Mouse (Mus musculus) yolk sac, embryonic 10.5 days (tissue): ENCODE results near the gene Scaf1.
A peak's percentile ranks its signal among the peaks of the same experiment; 100 is the strongest.
"Not testable (repeated sequence)": the region's sequence is repeated elsewhere in the genome, so short reads cannot be mapped to it uniquely, and the experiment has no call there.

ENCODE experiments used
- DNase-seq: peaks from one replicate; pipeline ENCODE4 v3.0.0-alpha.2; 2017; ENCODE audit warnings: low spot score

The Scaf1 gene

DNA sequence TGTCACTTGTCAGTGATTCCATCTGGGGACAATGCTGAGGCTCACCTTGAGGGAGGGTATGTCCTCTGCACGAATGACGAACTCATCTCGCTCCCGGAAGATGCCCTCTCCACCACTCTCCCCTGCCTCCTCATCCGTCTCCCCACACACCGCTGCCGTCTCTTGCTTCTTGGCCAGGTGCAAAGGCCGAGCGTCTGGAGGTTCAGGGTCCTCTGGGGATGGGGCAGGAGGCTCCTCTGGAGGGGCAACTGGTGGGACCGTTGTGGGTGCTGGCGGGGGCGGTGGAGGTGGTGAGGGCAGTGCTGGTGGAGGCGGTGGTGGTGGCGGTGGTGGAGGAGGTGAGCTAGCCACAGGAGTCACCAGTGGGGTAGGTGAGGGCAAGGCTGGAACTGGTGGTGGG, 27.1 kb upstream of the Scaf1 start:
- no peak for DNase-seq

- DNase-seq = no peak
Observed at GRCm38 (mm10) chr7:45040851-45041250, 24.7 kb upstream of the Scaf1 start.

DNA sequence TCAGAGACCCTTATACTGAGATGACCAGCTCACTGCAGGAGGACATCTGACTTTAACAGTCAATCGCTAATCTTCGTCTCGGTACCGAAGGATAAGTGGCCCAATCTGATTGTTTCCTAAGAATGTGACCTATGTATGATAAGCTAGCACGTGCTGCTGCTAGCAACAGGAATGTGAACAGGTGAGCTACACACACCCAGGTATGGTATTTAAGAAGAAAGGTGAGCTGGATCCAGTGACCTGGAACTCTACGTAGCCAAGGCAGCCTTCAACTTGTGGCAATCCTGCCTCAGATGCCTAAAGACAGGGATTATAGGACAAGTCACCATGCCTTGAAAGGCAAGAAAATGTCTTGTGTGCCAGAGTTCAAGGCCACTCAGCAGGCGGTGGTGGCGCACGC, 22.2 kb upstream of the Scaf1 start:
- DNase-seq = no peak

GRCm38 (mm10) chr7:45037720-45038361, 21.7 kb upstream of the Scaf1 start:
- no peak for DNase-seq

GRCm38 (mm10) chr7:45036702-45037101, 20.5 kb upstream of the Scaf1 start:
- DNase-seq = no peak

DNA sequence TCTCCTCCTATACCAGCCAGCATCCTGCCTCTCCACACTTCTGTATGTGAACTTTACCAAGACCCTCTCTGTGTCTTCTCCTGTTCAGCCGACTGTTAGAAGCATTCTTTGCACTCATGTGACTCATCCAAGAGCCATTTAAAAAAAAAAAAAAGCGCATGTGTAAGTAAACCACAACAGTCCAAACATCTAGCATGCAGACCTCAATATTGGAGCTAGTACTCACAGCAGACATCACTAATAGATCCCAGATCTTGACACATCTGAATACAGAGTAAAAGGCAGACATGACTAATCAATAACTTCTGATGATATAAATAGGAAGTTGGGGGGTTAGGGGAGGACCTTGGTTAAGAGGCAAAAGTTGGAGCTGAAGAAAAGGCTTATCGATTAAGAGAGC, 19.5 kb upstream of the Scaf1 start:
- DNase-seq = no peak

DNA sequence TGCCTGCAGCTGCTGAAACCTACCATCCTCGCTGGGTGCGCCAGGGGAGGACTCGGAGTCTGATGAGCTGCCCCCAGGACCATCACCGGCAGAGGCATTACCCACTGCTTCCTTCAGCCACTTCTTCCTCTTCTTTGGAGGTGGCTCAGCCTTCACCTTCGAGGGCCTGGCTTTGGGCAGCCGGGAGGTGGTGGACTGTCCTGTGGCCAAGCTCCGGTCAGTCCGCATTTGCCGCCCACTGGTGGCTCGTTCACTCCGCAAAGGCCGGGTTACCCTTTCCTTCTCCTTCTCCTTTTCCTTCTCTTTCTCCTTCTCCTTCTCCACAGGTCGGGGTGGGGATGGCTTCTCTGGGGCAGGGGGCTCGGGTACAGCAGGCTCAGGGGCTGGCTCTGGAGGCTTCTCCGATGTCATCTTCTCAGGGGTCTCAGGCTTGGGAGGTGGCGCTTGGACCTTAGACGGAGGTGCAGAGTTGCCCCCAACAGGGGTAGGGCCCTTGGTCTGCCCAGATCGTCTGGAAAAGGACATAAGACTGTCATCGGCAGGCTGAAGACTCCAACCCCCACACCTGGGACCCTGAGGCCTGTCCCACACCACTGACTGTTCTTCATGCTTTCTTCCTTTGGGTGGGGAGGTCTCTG, 17.7 kb upstream of the Scaf1 start:
- no peak for DNase-seq

- DNase-seq = no peak
Observed at GRCm38 (mm10) chr7:45030857-45031256, 14.7 kb upstream of the Scaf1 start.

DNA sequence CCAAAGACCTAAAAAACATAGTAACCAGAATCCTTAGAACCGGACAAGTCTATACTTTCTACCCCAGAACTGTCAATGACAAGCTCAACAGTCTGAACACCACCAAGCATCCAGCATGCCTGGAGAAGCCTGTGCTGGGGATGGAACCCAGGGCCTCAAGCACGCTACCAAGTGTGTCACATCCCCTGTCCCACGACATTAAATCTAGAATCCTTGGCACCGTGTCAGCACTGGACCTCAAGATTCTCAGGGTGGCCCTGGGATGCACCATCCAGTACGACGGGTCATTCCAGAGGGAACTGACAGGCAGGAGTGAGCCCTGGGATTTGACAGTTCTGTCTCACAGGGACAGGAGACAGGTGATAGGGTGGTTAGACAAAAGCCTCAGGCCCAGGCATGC, 13.8 kb upstream of the Scaf1 start:
- no peak for DNase-seq

- DNase-seq = no peak
Observed at GRCm38 (mm10) chr7:45028351-45028750, 12.2 kb upstream of the Scaf1 start.

GRCm38 (mm10) chr7:45027761-45028160, 11.6 kb upstream of the Scaf1 start:
- no peak for DNase-seq

GRCm38 (mm10) chr7:45026256-45026655, 10.1 kb upstream of the Scaf1 start:
- no peak for DNase-seq

- no peak for DNase-seq
Observed at GRCm38 (mm10) chr7:45025601-45026220, 9.5 kb upstream of the Scaf1 start.

- no peak for DNase-seq
Observed at GRCm38 (mm10) chr7:45024281-45025248, 8.4 kb upstream of the Scaf1 start.

GRCm38 (mm10) chr7:45023711-45024110, 7.5 kb upstream of the Scaf1 start:
- DNase-seq = not testable (repeated sequence)

- no peak for DNase-seq
Observed at GRCm38 (mm10) chr7:45020225-45020624, 4.1 kb upstream of the Scaf1 start.

GRCm38 (mm10) chr7:45019031-45019571, 2.9 kb upstream of the Scaf1 start:
- DNase-seq = peak; percentile 70

GRCm38 (mm10) chr7:45017242-45018061, 1.3 kb upstream of the Scaf1 start, which contains the start of gene Rras:
Gene Rras (plus strand): TSS chr7:45017961.
- DNase-seq = peak; percentile 98

- no peak for DNase-seq
Observed at GRCm38 (mm10) chr7:45016761-45017160, 598 bp upstream of the Scaf1 start.

GRCm38 (mm10) chr7:45015344-45015956, 713 bp downstream of the Scaf1 start:
- DNase-seq = no peak

- DNase-seq = no peak
Observed at GRCm38 (mm10) chr7:45014096-45014451, 2.1 kb downstream of the Scaf1 start.
